Mouse (Mus musculus): ENCODE results near the gene Lrrc4. TPM values are rescaled to one million over a fixed set of nuclear protein-coding genes. Genes with fewer than 3 reads are reported as not detected.

Lrrc4 gene
- polyA plus RNA-seq, 1 experiment = 0.82 TPM

GRCm38 (mm10) chr6:28733884-28734647, 97.5 kb downstream of the Lrrc4 start:
- H3K4me1 ChIP-seq (ENCODE audit: control insufficient read depth, insufficient read depth, low read length) = peaks cover 10% of the 10 kb centered on the region
- no peak overlapping the region for H3K4me3 ChIP-seq (replicated peaks; ENCODE audit: extremely low read depth, low read depth, low read length)
- 69% methylated on average over 5 of the region's 5 CpGs for WGBS
- TF ChIP-seq POLR2A (IDR thresholded peaks at IDR 0.05; ENCODE audit: borderline replicate concordance, extremely low read depth, low read depth, low read length) (no peak), CTCF (IDR thresholded peaks at IDR 0.05; ENCODE audit: insufficient read depth, low read length) (no peak)
- no peak for DNase-seq

GRCm38 (mm10) chr6:28731246-28731645, 100.3 kb downstream of the Lrrc4 start:
- H3K4me3 ChIP-seq (replicated peaks; ENCODE audit: extremely low read depth, low read depth, low read length) = no peak overlapping the region
- TF ChIP-seq CTCF (IDR thresholded peaks at IDR 0.05; ENCODE audit: insufficient read depth, low read length) (no peak), POLR2A (IDR thresholded peaks at IDR 0.05; ENCODE audit: borderline replicate concordance, extremely low read depth, low read depth, low read length) (no peak)
- 67% methylated on average over 6 of the region's 6 CpGs for WGBS
- DNase-seq = no peak
- H3K4me1 ChIP-seq (ENCODE audit: control insufficient read depth, insufficient read depth, low read length) = peaks cover 9% of the 10 kb centered on the region

DNA sequence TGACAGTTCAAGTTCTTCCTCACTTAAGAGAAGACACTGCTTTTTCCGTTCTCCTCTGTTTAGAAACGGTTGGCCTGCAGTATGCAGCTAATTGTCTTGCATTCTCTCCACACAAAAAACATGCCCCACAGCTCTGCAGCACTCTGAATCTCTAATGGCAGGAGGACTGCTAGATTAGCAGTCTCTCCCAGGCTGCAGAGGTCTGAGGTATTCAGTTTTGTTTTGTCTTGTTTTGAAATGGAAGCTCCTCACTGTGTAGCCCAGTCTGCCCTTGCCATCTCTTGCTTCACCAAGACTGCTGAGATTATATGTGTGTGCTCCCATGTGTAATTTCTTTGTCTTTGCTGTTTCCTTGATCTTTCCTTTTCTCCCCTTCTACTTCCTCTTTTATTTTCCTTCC, 101.9 kb downstream of the Lrrc4 start:
- TF ChIP-seq POLR2A (IDR thresholded peaks at IDR 0.05; ENCODE audit: borderline replicate concordance, extremely low read depth, low read depth, low read length) (no peak), CTCF (IDR thresholded peaks at IDR 0.05; ENCODE audit: insufficient read depth, low read length) (no peak)
- no peak for DNase-seq
- peaks cover 9% of the 10 kb centered on the region for H3K4me1 ChIP-seq (ENCODE audit: control insufficient read depth, insufficient read depth, low read length)
- H3K4me3 ChIP-seq (replicated peaks; ENCODE audit: extremely low read depth, low read depth, low read length) = no peak overlapping the region
- WGBS = 43% methylated on average over 2 of the region's 2 CpGs

DNA sequence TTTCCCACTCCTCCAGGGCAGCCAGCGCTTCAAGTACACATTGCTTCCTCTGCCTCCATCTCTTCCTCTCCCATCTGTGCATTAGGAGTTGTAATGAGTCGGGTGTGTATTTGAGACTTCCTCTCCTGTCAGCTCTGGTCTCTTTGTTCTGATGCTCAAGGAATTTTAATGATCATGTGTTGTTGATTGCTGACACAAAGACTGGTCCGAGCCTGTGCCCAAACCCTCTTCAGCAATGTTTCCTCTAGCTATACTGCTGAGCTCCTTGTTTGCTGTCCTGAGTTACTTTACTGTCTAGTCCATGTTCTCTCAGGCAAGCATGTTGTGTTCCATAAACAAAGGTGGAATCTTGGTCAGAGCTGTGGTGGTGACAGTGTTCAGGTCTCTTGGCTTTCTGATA, 102.3 kb downstream of the Lrrc4 start:
- WGBS = 45% methylated on average over 3 of the region's 3 CpGs
- peaks cover 7% of the 10 kb centered on the region for H3K4me1 ChIP-seq (ENCODE audit: control insufficient read depth, insufficient read depth, low read length)
- TF ChIP-seq CTCF (IDR thresholded peaks at IDR 0.05; ENCODE audit: insufficient read depth, low read length) (no peak), POLR2A (IDR thresholded peaks at IDR 0.05; ENCODE audit: borderline replicate concordance, extremely low read depth, low read depth, low read length) (no peak)
- no peak for DNase-seq
- H3K4me3 ChIP-seq (replicated peaks; ENCODE audit: extremely low read depth, low read depth, low read length) = no peak overlapping the region

- 91% methylated on average over 5 of the region's 5 CpGs for WGBS
- Histone ChIP-seq H3K4me1 (ENCODE audit: control insufficient read depth, insufficient read depth, low read length) (peaks cover 6% of the 10 kb centered on the region), H3K4me3 (replicated peaks; ENCODE audit: extremely low read depth, low read depth, low read length) (no peak overlapping the region)
- TF ChIP-seq CTCF (IDR thresholded peaks at IDR 0.05; ENCODE audit: insufficient read depth, low read length) (no peak), POLR2A (IDR thresholded peaks at IDR 0.05; ENCODE audit: borderline replicate concordance, extremely low read depth, low read depth, low read length) (no peak)
- no peak for DNase-seq
These were observed 106.8 kb downstream of the Lrrc4 start for GRCm38 (mm10) chr6:28724776-28725175.

- no peak for DNase-seq
- 18% methylated on average over 2 of the region's 2 CpGs for WGBS
- no peak for TF ChIP-seq CTCF (IDR thresholded peaks at IDR 0.05; ENCODE audit: insufficient read depth, low read length)
- TF ChIP-seq POLR2A (IDR thresholded peaks at IDR 0.05; ENCODE audit: borderline replicate concordance, extremely low read depth, low read depth, low read length) = no peak
- Histone ChIP-seq H3K4me1 (ENCODE audit: control insufficient read depth, insufficient read depth, low read length) (no peaks in the 10 kb centered on the region; the same call in 1 of the 2 replicates), H3K4me3 (replicated peaks; ENCODE audit: extremely low read depth, low read depth, low read length) (no peak overlapping the region)
These were observed 108.5 kb downstream of the Lrrc4 start for GRCm38 (mm10) chr6:28723059-28723458.

DNA sequence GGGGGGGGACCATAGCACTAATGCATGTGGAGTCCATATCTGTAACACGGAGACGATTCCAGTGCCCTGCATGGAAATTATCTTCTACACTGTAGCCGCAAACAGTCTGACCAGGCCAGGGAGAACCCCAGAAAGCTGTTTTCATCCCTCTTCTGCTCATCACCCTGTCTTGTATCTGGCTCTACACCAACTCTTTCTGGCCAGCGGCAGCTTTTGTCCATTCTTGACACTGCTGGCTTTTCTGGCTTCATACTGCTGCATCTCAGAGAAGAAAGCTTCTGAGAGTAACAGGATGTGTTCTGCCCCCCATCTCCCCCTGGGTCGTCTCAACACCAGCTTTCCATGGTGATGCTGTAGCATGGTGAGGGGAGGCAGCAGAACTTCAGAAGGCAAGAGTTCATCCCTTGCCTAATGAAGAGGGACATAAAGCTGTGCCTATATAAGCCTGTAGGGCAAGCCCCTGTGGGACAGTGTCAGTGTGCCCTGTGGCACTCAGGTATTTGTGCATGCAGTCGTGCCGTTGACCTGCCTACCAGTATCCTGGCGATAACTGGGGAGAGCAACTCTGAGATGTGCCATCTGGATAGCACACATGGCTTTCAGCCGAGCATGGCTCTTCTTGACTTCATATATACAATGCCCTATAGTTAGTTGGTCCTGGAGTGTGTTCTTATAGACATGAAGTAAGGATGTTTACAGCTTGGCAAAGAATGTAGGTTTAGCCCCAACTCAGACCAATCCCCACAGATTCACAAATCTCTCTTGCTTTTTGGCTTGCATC, 111.0 kb downstream of the Lrrc4 start:
- H3K4me3 ChIP-seq (replicated peaks; ENCODE audit: extremely low read depth, low read depth, low read length) = no peak overlapping the region
- TF ChIP-seq POLR2A (IDR thresholded peaks at IDR 0.05; ENCODE audit: borderline replicate concordance, extremely low read depth, low read depth, low read length) (no peak), CTCF (IDR thresholded peaks at IDR 0.05; ENCODE audit: insufficient read depth, low read length) (no peak)
- no peaks in the 10 kb centered on the region; the same call in 1 of the 2 replicates for H3K4me1 ChIP-seq (ENCODE audit: control insufficient read depth, insufficient read depth, low read length)
- WGBS = 81% methylated on average over 9 of the region's 9 CpGs
- no peak for DNase-seq

DNA sequence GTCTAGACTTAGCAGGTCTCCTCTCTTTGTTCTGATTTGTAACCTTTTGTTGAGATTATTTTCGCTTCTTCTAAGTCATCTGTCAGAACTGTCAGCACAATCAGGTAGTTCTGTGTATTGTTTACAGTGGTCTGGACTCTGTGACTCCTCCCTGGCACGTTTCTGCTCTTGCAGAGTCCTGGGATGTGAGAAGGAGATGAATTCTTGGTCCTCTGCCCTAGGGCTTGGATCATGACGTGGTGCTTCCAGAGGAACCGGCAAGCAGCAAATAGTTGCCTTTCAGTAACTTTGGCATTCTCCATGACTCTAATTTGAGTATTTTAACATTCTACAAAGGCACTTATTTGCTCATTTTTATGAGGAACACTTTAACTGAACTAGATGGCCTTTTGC, 113.7 kb downstream of the Lrrc4 start:
- TF ChIP-seq CTCF (IDR thresholded peaks at IDR 0.05; ENCODE audit: insufficient read depth, low read length) (no peak), POLR2A (IDR thresholded peaks at IDR 0.05; ENCODE audit: borderline replicate concordance, extremely low read depth, low read depth, low read length) (no peak)
- no peak for DNase-seq
- 21% methylated on average over 4 of the region's 4 CpGs for WGBS
- Histone ChIP-seq H3K4me1 (ENCODE audit: control insufficient read depth, insufficient read depth, low read length) (no peaks in the 10 kb centered on the region; the same call in 1 of the 2 replicates), H3K4me3 (replicated peaks; ENCODE audit: extremely low read depth, low read depth, low read length) (no peak overlapping the region)

GRCm38 (mm10) chr6:28717203-28717844, 114.2 kb downstream of the Lrrc4 start:
- WGBS = 63% methylated on average over 7 of the region's 7 CpGs
- no peak for DNase-seq
- Histone ChIP-seq H3K4me1 (ENCODE audit: control insufficient read depth, insufficient read depth, low read length) (no peaks in the 10 kb centered on the region; the same call in 1 of the 2 replicates), H3K4me3 (replicated peaks; ENCODE audit: extremely low read depth, low read depth, low read length) (no peak overlapping the region)
- TF ChIP-seq CTCF (IDR thresholded peaks at IDR 0.05; ENCODE audit: insufficient read depth, low read length) = no peak
- no peak for TF ChIP-seq POLR2A (IDR thresholded peaks at IDR 0.05; ENCODE audit: borderline replicate concordance, extremely low read depth, low read depth, low read length)
